ENCODE assay signal across 10 mouse cellular contexts in genomic region chr5:150114007-150114406, GRCm38 (mm10). TPM values are rescaled to one million over a fixed set of nuclear protein-coding genes. Genes with fewer than 3 reads are reported as not detected.
DNase-seq lines count a peak whose midpoint lies in the region; ATAC-seq and TF ChIP-seq lines count a peak whose summit lies in the region.
"Had no signal": no experiment of that assay in that cellular context is flagged by ENCODE, and none has a peak within 500 bp of the region (broad histone marks: within the 10 kb centered on the region; RNA-seq: fewer than 3 reads in every experiment).

No protein-coding gene starts in this region.

- DNase-seq in heart, postnatal 0 days (ENCODE audit: low spot score), result no peak
- DNase-seq in heart, postnatal 25 days (ENCODE audit: low spot score), result no peak
- DNase-seq in right cerebral cortex, postnatal 14 days, result peak; percentile 37
- DNase-seq in right cerebral cortex, adult 18-20 months, result no peak
- peak; percentile 14 for DNase-seq in lung, postnatal 0 days (ENCODE audit: low spot score)
- DNase-seq in thymus, postnatal 36 days, result peak; percentile 26 to 37
- no peak for DNase-seq in gastrocnemius, postnatal 4 days (ENCODE audit: low spot score in 2 of 2)
- no peak for DNase-seq in adipocyte (ENCODE audit: low spot score)
- DNase-seq: gastrocnemius, postnatal 10 days had no signal

- H3K4me3 ChIP-seq in heart, postnatal 0 days (ENCODE audit: low read depth, low read length), result no peak overlapping the region
- H3K4me3 ChIP-seq in lung, postnatal 0 days (ENCODE audit: low read depth, low read length), result no peak overlapping the region
- H3K4me3 ChIP-seq: embryonic facial prominence, embryonic 10.5 days had no signal

- H3K9ac ChIP-seq in heart, postnatal 0 days (replicated peaks; ENCODE audit: low read depth, low read length), result no peak overlapping the region
- no peak overlapping the region for H3K9ac ChIP-seq in lung, postnatal 0 days (replicated peaks; ENCODE audit: low read depth)

- no peak overlapping the region for H3K27ac ChIP-seq in heart, postnatal 0 days (ENCODE audit: low read depth)
- H3K27ac ChIP-seq in lung, postnatal 0 days (ENCODE audit: low read length), result no peak overlapping the region
- H3K27ac ChIP-seq: embryonic facial prominence, embryonic 10.5 days had no signal

- H3K4me1 ChIP-seq in heart, postnatal 0 days (ENCODE audit: control insufficient read depth, insufficient read depth), result 0 out of 2 replicates have a peak, but pooled peaks cover 8% of the 10 kb centered on the region
- H3K4me1 ChIP-seq in lung, postnatal 0 days (ENCODE audit: insufficient read depth, low read depth, low read length), result peaks cover 1% of the 10 kb centered on the region; the same call in 1 of the 2 replicates

- 0 out of 2 replicates have a peak, but pooled peaks cover 4% of the 10 kb centered on the region for H3K9me3 ChIP-seq in heart, postnatal 0 days (replicated peaks; ENCODE audit: control insufficient read depth, low read length)
- no peaks in the 10 kb centered on the region for H3K9me3 ChIP-seq in lung, postnatal 0 days (ENCODE audit: low read length)

- no peak overlapping the region for H3K4me2 ChIP-seq in heart, postnatal 0 days (ENCODE audit: low read depth, low read length)
- no peak overlapping the region for H3K4me2 ChIP-seq in lung, postnatal 0 days (replicated peaks; ENCODE audit: low read depth, low read length)

- H3K27me3 ChIP-seq in heart, postnatal 0 days (ENCODE audit: control insufficient read depth, insufficient read depth, low read length), result no peaks in the 10 kb centered on the region
- no peaks in the 10 kb centered on the region for H3K27me3 ChIP-seq in lung, postnatal 0 days (replicated peaks; ENCODE audit: insufficient read depth, low read length)

- peak; percentile 47 for TF ChIP-seq CTCF in heart, postnatal 0 days (IDR thresholded peaks at IDR 0.05; ENCODE audit: low read depth)
- peak; percentile 71 for TF ChIP-seq CTCF in lung, postnatal 0 days (IDR thresholded peaks at IDR 0.05)

- no peak for TF ChIP-seq EP300 in heart, postnatal 0 days (IDR thresholded peaks at IDR 0.05; ENCODE audit: low read depth)
- no peak for TF ChIP-seq EP300 in lung, postnatal 0 days (IDR thresholded peaks at IDR 0.05)

- intact Hi-C loops in heart, postnatal 25 days (cut with DNase I), result no loop called here

- no peaks in the 10 kb centered on the region for H3K36me3 ChIP-seq in heart, postnatal 0 days (replicated peaks; ENCODE audit: control insufficient read depth, insufficient read depth, low read length)
- H3K36me3 ChIP-seq in lung, postnatal 0 days (ENCODE audit: insufficient read depth, low read length), result no peaks in the 10 kb centered on the region
- H3K36me3 ChIP-seq: embryonic facial prominence, embryonic 10.5 days had no signal

- no peak for ATAC-seq in heart, postnatal 0 days (ENCODE audit: insufficient read depth, low read depth)
- no peak for ATAC-seq in lung, postnatal 0 days

- 74% methylated on average over 7 of the region's 7 CpGs for WGBS in heart, postnatal 0 days
- 72% methylated on average over 7 of the region's 7 CpGs for WGBS in lung, postnatal 0 days

RNA-seq across cellular contexts. Expression of gene Fry, which starts 4.4 kb away (rescaled TPM):
- 117 and 124 TPM in 2 replicates for total RNA-seq in heart, postnatal 0 days (2014; rRNA removed; ENCODE audit: low replicate concordance)
- polyA plus RNA-seq in heart, postnatal 0 days (2015; fragmentation: Nextera tagmentation; extraction: Ambion mirVana), result 30.3 and 31.8 TPM in 2 replicates
- total RNA-seq in heart, postnatal 25 days (2021), result 100 to 1,000 TPM; 120 to 150 TPM
- 17.2 and 20.8 TPM in 2 replicates for polyA plus RNA-seq in lung, postnatal 0 days (2015; fragmentation: Nextera tagmentation; extraction: Ambion mirVana)
- total RNA-seq in gastrocnemius, postnatal 4 days (2021), result 10 to 100 TPM; 77.8 to 83.3 TPM

Comparison
In these comparisons a context has a peak if more than half of its experiments do, and no peak if none do; other contexts are left out.
1. DNase-seq: peak in right cerebral cortex, postnatal 14 days (single experiment), lung, postnatal 0 days (single experiment) and thymus, postnatal 36 days (2 of 2); none in heart, postnatal 0 days (single experiment), heart, postnatal 25 days (single experiment), right cerebral cortex, adult 18-20 months (single experiment), gastrocnemius, postnatal 4 days (0 of 2) and adipocyte (single experiment).